Mouse (Mus musculus) intestine, postnatal 0 days (tissue): ENCODE results near the gene Rpl14. TPM values are rescaled to one million over a fixed set of nuclear protein-coding genes. Genes with fewer than 3 reads are reported as not detected.

Source experiments
- ATAC-seq: fragments of 200-750 bp; cut with Nextera tagmentation; 2 replicates; pipeline ENCODE4 v1.8.0; 2017; ENCODE audit warnings: mild to moderate bottlenecking, moderate TSS enrichment, moderate library complexity
- H3K27ac ChIP-seq: fragments of 300-500 bp; sonication (generic); 2 replicates; pipeline ENCODE4 v1.5.1; 2014; ENCODE audit warnings: mild to moderate bottlenecking, low read depth, low read length, moderate library complexity
- H3K27me3 ChIP-seq: fragments of 300-500 bp; sonication (generic); replicated peaks from 2 replicates; pipeline ENCODE4 v1.6.1; 2014; ENCODE audit warnings: low read length, mixed read lengths; ENCODE audit not compliant: control insufficient read depth, insufficient read depth
- H3K36me3 ChIP-seq: fragments of 300-500 bp; sonication (generic); 2 replicates; pipeline ENCODE4 v1.6.1; 2014; ENCODE audit warnings: mild to moderate bottlenecking, moderate library complexity; ENCODE audit not compliant: control insufficient read depth, insufficient read depth
- H3K4me1 ChIP-seq: fragments of 300-500 bp; sonication (generic); replicated peaks from 2 replicates; pipeline ENCODE4 v1.6.1; 2014; ENCODE audit warnings: antibody characterized with exemption, low read length, mixed read lengths; ENCODE audit not compliant: control insufficient read depth, insufficient read depth
- H3K4me2 ChIP-seq: fragments of 300-500 bp; sonication (generic); replicated peaks from 2 replicates; pipeline ENCODE4 v1.6.1; 2014; ENCODE audit warnings: low read depth, mild to moderate bottlenecking, moderate library complexity
- H3K4me3 ChIP-seq: fragments of 300-500 bp; sonication (generic); 2 replicates; pipeline ENCODE4 v1.5.1; 2014; ENCODE audit warnings: low read depth, low read length
- H3K9ac ChIP-seq: fragments of 300-500 bp; sonication (generic); 2 replicates; pipeline ENCODE4 v1.6.1; 2014; ENCODE audit warnings: mild to moderate bottlenecking, low read depth, low read length
- H3K9me3 ChIP-seq: fragments of 300-500 bp; sonication (generic); 2 replicates; pipeline ENCODE4 v1.6.1; 2016; ENCODE audit warnings: mixed run types; ENCODE audit not compliant: control insufficient read depth
- CTCF ChIP-seq: sonication (generic); IDR thresholded peaks from 2 replicates; pipeline ENCODE4 v1.5.1; 2016; ENCODE audit warnings: low read depth, mild to moderate bottlenecking, control low read depth, antibody characterized with exemption, moderate library complexity
- WGBS: fragments of 180-500 bp; shearing (Covaris S2); extraction: QIAGEN DNeasy Blood & Tissue Kit; methylation state at CpG from one replicate; pipeline ENCODE4 v1.1.7; 2014; 5-methylcytosine and 5-hydroxymethylcytosine counted together
- polyA plus RNA-seq: library from polyadenylated mRNA; unstranded; fragments of >200 nt; fragmentation: Nextera tagmentation; extraction: Ambion mirVana; gene quantifications from 2 replicates; pipeline ENCODE4 v1.2.1, GENCODE M21; 2015

Gene Rpl14
- polyA plus RNA-seq = 500 and 505 TPM in 2 replicates

DNA sequence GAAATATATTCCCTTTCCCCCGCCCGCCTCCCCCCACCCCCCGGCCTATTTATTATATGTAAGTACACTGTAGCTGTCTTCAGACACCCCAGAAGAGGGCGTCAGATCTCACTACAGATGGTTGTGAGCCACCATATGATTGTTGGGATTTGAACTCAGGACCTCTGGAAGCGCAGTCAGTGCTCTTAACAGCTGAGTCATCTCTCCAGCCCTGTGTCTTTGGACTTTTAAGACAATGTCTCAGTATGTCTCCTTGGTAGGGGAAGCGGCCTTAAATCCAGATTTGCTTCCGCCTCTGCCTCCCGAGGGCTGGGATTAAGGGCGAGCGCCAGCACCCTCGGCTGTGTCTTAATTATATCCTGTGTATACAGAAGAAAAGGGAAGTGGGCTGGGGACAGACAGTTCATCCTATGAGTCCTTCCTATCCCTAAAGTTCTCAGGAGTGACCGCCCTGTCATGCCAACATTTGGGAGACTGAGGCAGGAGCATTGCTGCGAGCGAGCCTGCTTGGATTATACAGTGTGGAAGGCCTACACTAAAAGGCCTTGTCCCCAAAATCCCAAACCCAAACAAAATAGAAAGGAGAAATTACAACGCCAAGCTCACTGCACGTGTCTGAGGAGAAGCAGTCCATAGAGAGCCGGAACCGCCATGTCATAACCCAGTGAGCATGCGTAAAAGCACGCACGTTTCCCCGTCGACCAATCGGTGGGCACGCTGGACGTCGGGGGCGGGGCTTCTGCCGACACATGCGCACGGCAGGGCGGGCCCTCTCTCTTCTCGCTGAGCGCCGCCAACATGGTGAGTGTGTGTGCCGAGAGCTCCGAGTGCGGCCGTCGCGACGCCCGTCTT is at the start of gene Rpl14:
Rpl14 (plus strand) TSS at position 704 of the 852 bp plus-strand sequence.
- Histone ChIP-seq H3K4me2 (peak within 1 kb of the TSS; percentile 68), H3K4me3 (peak within 1 kb of the TSS; percentile 73), H3K27ac (peak within 1 kb of the TSS; percentile 63), H3K36me3 (peaks cover 26% of the 10 kb centered on the region), H3K9me3 (no peaks in the 10 kb centered on the region), H3K9ac (peak within 1 kb of the TSS; percentile 70), H3K4me1 (0 out of 2 replicates have a peak, but pooled peaks cover 5% of the 10 kb centered on the region), H3K27me3 (no peaks in the 10 kb centered on the region)
- peak; percentile 20; the same call in 1 of the 2 replicates for TF ChIP-seq CTCF
- peak; percentile 95 for ATAC-seq
- 4% methylated on average over 43 of the region's 43 CpGs for WGBS

GRCm38 (mm10) chr9:120527270-120527669 is 44.0 kb upstream of the Rpl14 start:
- no peak for ATAC-seq
- no peak for TF ChIP-seq CTCF
- no peaks in the 10 kb centered on the region for H3K9me3 ChIP-seq
- no peaks in the 10 kb centered on the region for H3K4me1 ChIP-seq
- H3K27me3 ChIP-seq = no peaks in the 10 kb centered on the region
- H3K4me3 ChIP-seq = no peak overlapping the region
- WGBS = 77% methylated on average over 4 of the region's 4 CpGs
- H3K27ac ChIP-seq = no peak overlapping the region
- no peak overlapping the region for H3K4me2 ChIP-seq
- no peaks in the 10 kb centered on the region for H3K36me3 ChIP-seq
- H3K9ac ChIP-seq = no peak overlapping the region

DNA sequence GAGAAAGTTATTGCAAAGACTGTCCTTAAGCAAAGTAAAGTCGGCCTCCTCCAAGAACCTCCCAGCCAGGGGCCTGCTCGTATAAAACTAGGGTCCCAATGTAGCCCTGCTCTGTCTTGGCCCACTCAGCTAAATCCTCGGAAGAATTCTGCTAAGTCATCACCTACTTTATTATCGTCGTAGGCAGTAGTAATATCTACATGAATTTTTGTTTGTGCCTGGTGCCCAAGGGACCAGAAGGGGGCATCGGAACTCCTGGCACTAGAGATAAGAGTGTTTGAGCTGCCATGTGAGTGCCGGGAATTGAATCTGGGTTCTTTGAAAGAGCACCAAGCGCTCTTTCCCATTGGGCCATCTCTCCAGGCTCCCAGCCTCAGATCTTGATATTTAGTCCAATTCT is 43.3 kb upstream of the Rpl14 start:
- WGBS = 92% methylated on average over 8 of the region's 8 CpGs

DNA sequence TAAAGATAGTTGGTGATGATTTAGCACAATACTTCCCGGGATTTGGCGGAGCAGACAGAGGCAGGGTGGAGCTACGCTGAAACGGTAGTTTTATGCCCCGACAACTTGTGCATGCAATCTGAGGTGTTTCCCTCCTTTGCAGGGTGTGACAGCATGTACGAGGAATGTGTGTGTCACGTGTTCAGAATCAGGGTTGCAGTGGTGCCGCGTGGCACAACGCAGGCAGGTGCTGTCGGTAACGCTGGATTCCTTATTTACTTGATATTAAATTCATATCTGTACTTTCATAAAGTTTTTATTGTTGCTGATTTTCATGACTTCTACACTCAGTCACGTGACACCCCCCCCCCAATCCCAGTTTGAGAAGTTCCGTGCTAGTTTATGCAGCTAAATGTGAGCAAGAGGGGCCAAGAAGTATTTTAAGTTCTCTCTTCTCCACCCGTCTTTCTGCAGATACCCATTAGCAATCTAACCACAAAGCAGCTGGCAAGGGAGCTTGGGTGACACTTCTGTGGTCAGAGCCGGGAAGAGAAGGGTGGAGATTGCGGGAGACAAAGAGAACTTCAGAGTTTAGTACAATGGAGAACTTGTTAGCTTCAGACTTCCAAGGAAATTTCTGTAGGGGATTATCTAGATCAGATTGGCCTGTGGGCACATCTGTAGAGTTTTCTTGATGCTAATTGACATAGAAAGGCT is 42.3 kb upstream of the Rpl14 start:
- Histone ChIP-seq H3K9me3 (0 out of 2 replicates have a peak, but pooled peaks cover 2% of the 10 kb centered on the region), H3K36me3 (no peaks in the 10 kb centered on the region), H3K4me1 (no peaks in the 10 kb centered on the region), H3K4me3 (no peak overlapping the region), H3K4me2 (no peak overlapping the region), H3K27ac (no peak overlapping the region), H3K9ac (no peak overlapping the region), H3K27me3 (no peaks in the 10 kb centered on the region)
- 83% methylated on average over 17 of the region's 17 CpGs for WGBS
- no peak for TF ChIP-seq CTCF
- ATAC-seq = no peak

More for the DNA sequence above, 43.3 kb upstream of the Rpl14 start:
- H3K4me2 ChIP-seq = no peak overlapping the region
- H3K36me3 ChIP-seq = no peaks in the 10 kb centered on the region
- H3K4me3 ChIP-seq = no peak overlapping the region
- no peaks in the 10 kb centered on the region for H3K4me1 ChIP-seq
- TF ChIP-seq CTCF = no peak
- H3K9ac ChIP-seq = no peak overlapping the region
- no peaks in the 10 kb centered on the region for H3K9me3 ChIP-seq
- ATAC-seq = no peak
- no peak overlapping the region for H3K27ac ChIP-seq
- no peaks in the 10 kb centered on the region for H3K27me3 ChIP-seq

GRCm38 (mm10) chr9:120530471-120530870 is 40.8 kb upstream of the Rpl14 start:
- no peaks in the 10 kb centered on the region for H3K36me3 ChIP-seq
- H3K4me3 ChIP-seq = no peak overlapping the region
- no peak for ATAC-seq
- H3K9ac ChIP-seq = no peak overlapping the region
- no peaks in the 10 kb centered on the region for H3K4me1 ChIP-seq
- H3K9me3 ChIP-seq = 0 out of 2 replicates have a peak, but pooled peaks cover 2% of the 10 kb centered on the region
- WGBS = 64% methylated on average over 5 of the region's 5 CpGs
- H3K4me2 ChIP-seq = no peak overlapping the region
- no peaks in the 10 kb centered on the region for H3K27me3 ChIP-seq
- TF ChIP-seq CTCF = no peak
- no peak overlapping the region for H3K27ac ChIP-seq

- no peak overlapping the region for H3K4me3 ChIP-seq
- no peak for ATAC-seq
- no peak overlapping the region for H3K27ac ChIP-seq
- H3K36me3 ChIP-seq = no peaks in the 10 kb centered on the region
- WGBS = 59% methylated on average over 5 of the region's 6 CpGs
- no peaks in the 10 kb centered on the region for H3K27me3 ChIP-seq
- TF ChIP-seq CTCF = no peak
- H3K4me2 ChIP-seq = no peak overlapping the region
- H3K9ac ChIP-seq = no peak overlapping the region
- H3K4me1 ChIP-seq = no peaks in the 10 kb centered on the region
- H3K9me3 ChIP-seq = 0 out of 2 replicates have a peak, but pooled peaks cover 2% of the 10 kb centered on the region
Observed at GRCm38 (mm10) chr9:120532062-120532461, 39.2 kb upstream of the Rpl14 start.
